Mouse (Mus musculus): ENCODE measurements around the gene Cd3d. TPM values are rescaled to one million over a fixed set of nuclear protein-coding genes. Genes with fewer than 3 reads are reported as not detected.
A peak's percentile ranks its signal among the peaks of the same experiment; 100 is the strongest.

Cd3d gene
- total RNA-seq (2014; rRNA removed; ENCODE audit: low replicate concordance) (1.9 TPM in 1 of 2 replicates, not detected in the other), polyA plus RNA-seq (2015; fragmentation: Nextera tagmentation; extraction: Ambion mirVana) (not detected in 2 replicates)

GRCm38 (mm10) chr9:44981676-44982075 lies at the start of gene Cd3d:
TSS of gene Cd3d (plus strand) at chr9:44981786.
- DNase-seq (ENCODE audit: low spot score) (no peak), ATAC-seq (ENCODE audit: insufficient read depth, low read depth) (no peak)
- no peaks in the 10 kb centered on the region for H3K36me3 ChIP-seq (replicated peaks; ENCODE audit: control insufficient read depth, insufficient read depth, low read length)
- TF ChIP-seq EP300 (IDR thresholded peaks at IDR 0.05; ENCODE audit: low read depth) (no peak), CTCF (IDR thresholded peaks at IDR 0.05; ENCODE audit: low read depth) (no peak)
- H3K27me3 ChIP-seq (ENCODE audit: control insufficient read depth, insufficient read depth, low read length) = no peaks in the 10 kb centered on the region
- H3K4me3 ChIP-seq (ENCODE audit: low read depth, low read length) = peak within 1 kb of the TSS; percentile 28; the same call in 1 of the 2 replicates
- H3K4me1 ChIP-seq (ENCODE audit: control insufficient read depth, insufficient read depth) = no peaks in the 10 kb centered on the region
- H3K27ac ChIP-seq (ENCODE audit: low read depth) = peak within 1 kb of the TSS; percentile 57; the same call in 1 of the 2 replicates
- no peak within 1 kb of the TSS; the same call in 1 of the 2 replicates for H3K9ac ChIP-seq (replicated peaks; ENCODE audit: low read depth, low read length)
- H3K4me2 ChIP-seq (ENCODE audit: low read depth, low read length) = peak within 1 kb of the TSS; percentile 30; the same call in 1 of the 2 replicates
- WGBS = 70% methylated on average over 4 of the region's 4 CpGs
- no peaks in the 10 kb centered on the region for H3K9me3 ChIP-seq (replicated peaks; ENCODE audit: control insufficient read depth, low read length)

GRCm38 (mm10) chr9:44941756-44942155 lies 39.8 kb upstream of the Cd3d start:
- 42% methylated on average over 4 of the region's 4 CpGs for WGBS
- H3K27ac ChIP-seq (ENCODE audit: low read depth) = peak overlapping the region; percentile 78
- H3K4me1 ChIP-seq (ENCODE audit: control insufficient read depth, insufficient read depth) = 0 out of 2 replicates have a peak, but pooled peaks cover 4% of the 10 kb centered on the region
- H3K4me3 ChIP-seq (ENCODE audit: low read depth, low read length) = no peak overlapping the region
- peaks cover 82% of the 10 kb centered on the region for H3K36me3 ChIP-seq (replicated peaks; ENCODE audit: control insufficient read depth, insufficient read depth, low read length)
- H3K9me3 ChIP-seq (replicated peaks; ENCODE audit: control insufficient read depth, low read length) = no peaks in the 10 kb centered on the region
- peak; percentile 71 for ATAC-seq (ENCODE audit: insufficient read depth, low read depth)
- no peak overlapping the region for H3K9ac ChIP-seq (replicated peaks; ENCODE audit: low read depth, low read length)
- H3K27me3 ChIP-seq (ENCODE audit: control insufficient read depth, insufficient read depth, low read length) = no peaks in the 10 kb centered on the region
- H3K4me2 ChIP-seq (ENCODE audit: low read depth, low read length) = no peak overlapping the region
- TF ChIP-seq CTCF (IDR thresholded peaks at IDR 0.05; ENCODE audit: low read depth) = no peak
- TF ChIP-seq EP300 (IDR thresholded peaks at IDR 0.05; ENCODE audit: low read depth) = no peak
- peak; percentile 45 for DNase-seq (ENCODE audit: low spot score)

- 89% methylated on average over 4 of the region's 4 CpGs for WGBS
- Histone ChIP-seq H3K4me1 (ENCODE audit: control insufficient read depth, insufficient read depth) (0 out of 2 replicates have a peak, but pooled peaks cover 4% of the 10 kb centered on the region), H3K36me3 (replicated peaks; ENCODE audit: control insufficient read depth, insufficient read depth, low read length) (peaks cover 83% of the 10 kb centered on the region), H3K4me2 (ENCODE audit: low read depth, low read length) (no peak overlapping the region), H3K27ac (ENCODE audit: low read depth) (peak overlapping the region; percentile 78), H3K27me3 (ENCODE audit: control insufficient read depth, insufficient read depth, low read length) (no peaks in the 10 kb centered on the region), H3K9me3 (replicated peaks; ENCODE audit: control insufficient read depth, low read length) (no peaks in the 10 kb centered on the region), H3K4me3 (ENCODE audit: low read depth, low read length) (no peak overlapping the region), H3K9ac (replicated peaks; ENCODE audit: low read depth, low read length) (no peak overlapping the region)
- no peak for TF ChIP-seq EP300 (IDR thresholded peaks at IDR 0.05; ENCODE audit: low read depth)
- no peak for TF ChIP-seq CTCF (IDR thresholded peaks at IDR 0.05; ENCODE audit: low read depth)
- peak; percentile 44 for DNase-seq (ENCODE audit: low spot score)
- peak; percentile 63; the same call in 1 of the 2 replicates for ATAC-seq (ENCODE audit: insufficient read depth, low read depth)
Observed at GRCm38 (mm10) chr9:44942421-44942820, 39.2 kb upstream of the Cd3d start.

GRCm38 (mm10) chr9:44946185-44946695 lies 35.3 kb upstream of the Cd3d start:
- 91% methylated on average over 7 of the region's 7 CpGs for WGBS
- DNase-seq (ENCODE audit: low spot score) = no peak
- Histone ChIP-seq H3K4me1 (ENCODE audit: control insufficient read depth, insufficient read depth) (0 out of 2 replicates have a peak, but pooled peaks cover 4% of the 10 kb centered on the region), H3K36me3 (replicated peaks; ENCODE audit: control insufficient read depth, insufficient read depth, low read length) (peaks cover 85% of the 10 kb centered on the region), H3K27ac (ENCODE audit: low read depth) (no peak overlapping the region), H3K4me3 (ENCODE audit: low read depth, low read length) (no peak overlapping the region), H3K9me3 (replicated peaks; ENCODE audit: control insufficient read depth, low read length) (no peaks in the 10 kb centered on the region), H3K9ac (replicated peaks; ENCODE audit: low read depth, low read length) (no peak overlapping the region), H3K4me2 (ENCODE audit: low read depth, low read length) (no peak overlapping the region), H3K27me3 (ENCODE audit: control insufficient read depth, insufficient read depth, low read length) (no peaks in the 10 kb centered on the region)
- TF ChIP-seq CTCF (IDR thresholded peaks at IDR 0.05; ENCODE audit: low read depth) (no peak), EP300 (IDR thresholded peaks at IDR 0.05; ENCODE audit: low read depth) (no peak)
- no peak for ATAC-seq (ENCODE audit: insufficient read depth, low read depth)

GRCm38 (mm10) chr9:44947836-44948235 lies 33.8 kb upstream of the Cd3d start:
- Histone ChIP-seq H3K27me3 (ENCODE audit: control insufficient read depth, insufficient read depth, low read length) (no peaks in the 10 kb centered on the region), H3K4me3 (ENCODE audit: low read depth, low read length) (no peak overlapping the region), H3K27ac (ENCODE audit: low read depth) (no peak overlapping the region), H3K9me3 (replicated peaks; ENCODE audit: control insufficient read depth, low read length) (no peaks in the 10 kb centered on the region), H3K4me2 (ENCODE audit: low read depth, low read length) (no peak overlapping the region), H3K4me1 (ENCODE audit: control insufficient read depth, insufficient read depth) (no peaks in the 10 kb centered on the region), H3K36me3 (replicated peaks; ENCODE audit: control insufficient read depth, insufficient read depth, low read length) (peaks cover 93% of the 10 kb centered on the region), H3K9ac (replicated peaks; ENCODE audit: low read depth, low read length) (no peak overlapping the region)
- TF ChIP-seq CTCF (IDR thresholded peaks at IDR 0.05; ENCODE audit: low read depth) (no peak), EP300 (IDR thresholded peaks at IDR 0.05; ENCODE audit: low read depth) (no peak)
- ATAC-seq (ENCODE audit: insufficient read depth, low read depth) (no peak), DNase-seq (ENCODE audit: low spot score) (no peak)
- 91% methylated on average over 5 of the region's 5 CpGs for WGBS
